In the genomic region with DNA sequence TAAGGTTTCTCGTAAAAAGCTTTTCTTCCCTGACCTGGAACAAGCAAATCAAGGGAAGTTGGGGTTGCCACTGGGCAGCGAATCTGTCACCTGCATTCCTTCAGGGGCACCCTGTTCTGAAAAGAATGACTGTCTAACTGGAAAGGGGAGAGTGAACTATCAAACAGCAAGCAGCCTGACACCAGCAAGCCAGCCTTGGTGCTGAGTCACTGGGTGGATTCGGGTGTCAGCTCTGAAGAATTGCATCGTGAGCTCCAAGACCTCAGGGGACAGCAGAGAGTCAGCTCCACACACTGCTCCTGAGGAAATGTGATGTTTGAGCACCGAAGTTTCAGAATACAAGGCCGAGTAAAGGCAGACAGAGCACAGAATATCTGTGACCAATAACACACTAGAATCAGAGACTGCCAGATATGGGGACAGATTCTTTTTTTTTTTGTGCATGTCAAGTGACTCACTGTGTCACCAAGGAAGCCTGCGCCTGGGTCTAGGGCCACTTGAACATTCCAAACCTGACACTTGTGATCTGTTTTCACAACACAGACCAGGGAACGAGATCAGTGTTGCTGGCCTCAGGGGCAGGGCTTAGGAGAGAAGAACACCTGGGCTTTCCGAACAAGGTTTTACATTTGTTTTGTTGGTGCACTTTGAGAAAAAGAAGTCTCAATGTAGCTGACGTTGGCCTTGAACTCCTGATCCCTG, we compare ENCODE assay signal across 9 mouse cellular contexts. TPM values are rescaled to one million over a fixed set of nuclear protein-coding genes. Genes with fewer than 3 reads are reported as not detected.
A peak's percentile ranks its signal among the peaks of the same experiment; 100 is the strongest.
DNase-seq lines count a peak whose midpoint lies in the region; TF ChIP-seq lines count a peak whose summit lies in the region.
"Had no signal": no experiment of that assay in that cellular context is flagged by ENCODE, and none has a peak within 500 bp of the region (broad histone marks: within the 10 kb centered on the region; RNA-seq: fewer than 3 reads in every experiment).

No protein-coding gene starts in this region.

- DNase-seq in adrenal gland, adult (ENCODE audit: inconsistent age in 2 of 2, low spot score in 1 of 2): peak; percentile 72 to 85
- DNase-seq in adrenal gland, postnatal 4 days (ENCODE audit: low spot score in 2 of 2): no peak
- DNase-seq in NIH3T3 (ENCODE audit: low read depth): peak; percentile 75
- DNase-seq in forelimb bud, embryonic 11.5 days (ENCODE audit: low read depth, low spot score): peak; percentile 10
- peak; percentile 46 for DNase-seq in lung, adult 2 months
- no peak for DNase-seq in left cerebral cortex, postnatal 4 days
- DNase-seq in spleen, postnatal 10 days (ENCODE audit: low spot score in 2 of 2): no peak
- no peak for DNase-seq in testis, postnatal 14 days (ENCODE audit: low spot score)
- DNase-seq: midbrain, embryonic 14.5 days had no signal

- H3K4me3 ChIP-seq in lung, adult 2 months (replicated peaks; ENCODE audit: extremely low read depth, low read depth, low read length): no peak overlapping the region

- WGBS in lung, adult 2 months: 46% methylated on average over 10 of the region's 10 CpGs

- intact Hi-C loops in left cerebral cortex, postnatal 4 days (cut with DNase I): no loop called here

- TF ChIP-seq CTCF in lung, adult 2 months (IDR thresholded peaks at IDR 0.05; ENCODE audit: insufficient read depth, low read length): no peak

- TF ChIP-seq POLR2A in lung, adult 2 months (IDR thresholded peaks at IDR 0.05; ENCODE audit: borderline replicate concordance, extremely low read depth, low read depth, low read length): no peak

- H3K4me1 ChIP-seq in lung, adult 2 months (ENCODE audit: control insufficient read depth, insufficient read depth, low read length): no peaks in the 10 kb centered on the region

RNA-seq across cellular contexts. Expression of a gene that starts 59.6 kb away (rescaled TPM):
- 1 to 10 TPM; 7.6 to 8.1 TPM for total RNA-seq in adrenal gland, postnatal 4 days (2021)
- polyA plus RNA-seq in lung, adult 2 months (2012; rRNA removed): 23.8 and 28.9 TPM in 2 replicates
- 1 to 10 TPM; 6.3 to 8.4 TPM for total RNA-seq in left cerebral cortex, postnatal 4 days (2021)

Comparison
In these comparisons a context has a peak if more than half of its experiments do, and no peak if none do; other contexts are left out.
1. DNase-seq: peak in adrenal gland, adult (2 of 2), NIH3T3 (single experiment), forelimb bud, embryonic 11.5 days (single experiment) and lung, adult 2 months (single experiment); none in adrenal gland, postnatal 4 days (0 of 2), left cerebral cortex, postnatal 4 days (single experiment), spleen, postnatal 10 days (0 of 2) and testis, postnatal 14 days (single experiment).